Mouse (Mus musculus) megakaryocyte progenitor cell, adult 5-6 weeks (primary cell): Measurements from ENCODE around the gene Rxra. TPM values are rescaled to one million over a fixed set of nuclear protein-coding genes. Genes with fewer than 3 reads are reported as not detected.

Experiments
- ATAC-seq: replicated peaks from 2 replicates; pipeline ENCODE4 v1.8.0; 2016; ENCODE audit warnings: mild to moderate bottlenecking, moderate TSS enrichment, inconsistent platforms; ENCODE audit not compliant: poor library complexity
- total RNA-seq, 2 experiments: library from RNA; stranded (forward) in 1 of 2; stranded (reverse) in 1 of 2; fragments of 157-497, 149-512 nt in 1 of 2; fragments of 200-1000 nt in 1 of 2; gene quantifications; 2 replicates each; pipeline versions ENCODE4 v1.2.3 to v1.2.4; 2015 to 2017

The Rxra gene
- total RNA-seq, 2 experiments from 2014 or later = 1.2 to 1.9 TPM

DNA sequence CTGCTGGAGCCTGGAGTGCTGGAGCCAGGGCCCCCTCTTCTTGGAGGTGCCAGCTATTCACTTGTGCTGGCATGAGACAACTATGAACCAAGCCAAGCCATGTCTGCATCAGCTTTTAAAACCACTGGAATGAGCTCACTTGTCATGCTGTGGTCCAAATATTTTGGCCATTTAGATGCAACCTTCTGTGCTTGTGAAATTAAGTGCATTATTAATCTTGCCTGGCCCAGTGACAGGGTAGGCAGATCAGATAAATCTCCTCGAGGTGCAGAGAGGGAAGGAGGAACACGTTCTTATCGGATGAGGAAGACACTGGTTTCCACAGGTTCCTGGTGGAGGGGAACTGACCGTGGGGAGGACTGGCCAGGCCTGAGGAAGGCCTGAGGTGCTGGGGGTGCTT, 8.6 kb upstream of the Rxra start:
- no peak for ATAC-seq

DNA sequence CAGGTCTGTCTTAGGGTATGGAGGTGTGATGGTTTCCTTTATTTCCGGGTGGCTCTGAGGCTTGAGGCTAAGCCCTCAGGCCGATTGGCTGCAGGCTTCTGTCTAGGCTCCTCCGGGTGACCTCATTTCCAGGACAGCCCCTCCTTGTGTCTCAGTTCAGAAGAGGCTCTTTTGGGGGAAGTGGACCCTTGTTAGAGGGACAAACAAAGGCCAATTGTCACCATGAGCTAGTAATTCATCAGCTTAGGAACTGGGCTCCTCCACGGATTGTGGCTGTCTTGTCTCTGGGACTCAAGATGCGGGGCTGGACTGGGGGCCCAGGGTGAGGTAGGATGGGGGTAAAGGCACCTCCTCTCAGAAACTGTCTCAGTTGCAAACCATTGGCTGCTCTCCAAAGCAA, 5.5 kb upstream of the Rxra start:
- ATAC-seq = no peak

DNA sequence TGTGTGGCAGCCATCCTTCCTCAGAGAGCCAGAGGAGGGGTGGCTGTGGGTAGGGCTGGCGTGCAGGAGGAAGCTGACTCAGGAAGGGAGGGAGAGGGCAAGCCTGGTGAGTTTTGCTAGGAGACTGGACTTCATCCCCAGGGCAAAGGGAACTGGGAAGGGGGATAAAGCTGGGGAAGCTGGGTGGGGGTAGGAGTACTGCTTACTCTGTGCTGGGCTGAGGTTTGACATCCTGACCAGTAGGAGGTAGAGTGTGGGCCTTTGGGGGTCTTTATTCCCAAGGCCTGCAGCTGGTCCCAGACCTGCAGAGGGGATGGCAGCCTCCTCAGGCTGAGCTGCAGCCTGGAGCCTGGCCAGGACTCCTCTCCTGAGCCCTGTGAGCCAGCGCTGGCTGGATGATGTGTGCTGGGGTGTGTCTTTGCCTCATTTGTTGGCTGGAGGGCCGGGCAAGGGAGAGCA, 4.6 kb upstream of the Rxra start:
- ATAC-seq = no peak

DNA sequence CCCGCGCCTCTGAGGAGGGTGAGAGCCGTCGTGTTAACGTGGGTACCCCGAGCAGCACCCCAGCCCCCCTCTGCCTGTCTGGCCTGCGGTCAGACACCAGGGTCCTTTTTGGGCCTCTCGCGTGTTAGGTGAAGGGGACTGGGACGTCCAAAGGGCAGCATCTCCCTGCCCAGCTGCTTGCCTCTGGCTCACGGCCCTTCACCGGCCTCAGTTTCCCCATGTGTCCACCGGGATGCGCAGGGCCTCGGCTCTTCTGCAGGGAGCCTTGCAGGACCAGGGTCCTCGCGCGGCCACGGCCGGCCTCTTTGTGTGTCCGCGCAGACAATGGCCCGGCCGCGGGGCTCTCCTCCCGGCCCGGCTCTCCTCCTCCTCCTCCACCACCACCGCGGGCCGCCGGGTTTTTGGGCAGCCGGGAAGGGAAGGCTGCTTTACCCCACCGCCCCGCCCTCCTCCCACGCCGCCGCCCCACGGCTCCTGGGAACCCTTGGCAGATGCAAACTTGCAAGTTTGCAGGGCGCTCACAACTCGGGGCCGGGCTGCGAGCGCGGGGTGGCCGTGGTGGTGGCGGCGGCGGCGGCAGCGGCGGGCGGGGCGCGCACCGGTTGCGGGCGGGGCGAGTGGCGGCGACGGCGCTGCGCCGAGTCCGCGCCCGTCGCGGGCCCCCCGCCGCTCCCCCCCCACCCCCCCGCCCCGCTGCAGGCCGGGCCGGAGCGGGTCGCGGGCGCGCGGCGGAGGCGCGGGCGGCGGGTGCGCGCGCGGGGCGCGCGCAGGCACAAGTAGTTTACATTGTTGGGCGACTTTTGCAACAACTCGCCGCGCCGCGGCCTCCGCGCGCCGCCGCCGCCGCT, 462 bp downstream of the Rxra start:
- ATAC-seq = no peak; the same call in 1 of the 2 replicates

GRCm38 (mm10) chr2:27677411-27678310, 1.4 kb downstream of the Rxra start:
- no peak for ATAC-seq

GRCm38 (mm10) chr2:27678331-27678730, 2.1 kb downstream of the Rxra start:
- ATAC-seq = no peak

GRCm38 (mm10) chr2:27678836-27679480, 2.7 kb downstream of the Rxra start:
- ATAC-seq = no peak

DNA sequence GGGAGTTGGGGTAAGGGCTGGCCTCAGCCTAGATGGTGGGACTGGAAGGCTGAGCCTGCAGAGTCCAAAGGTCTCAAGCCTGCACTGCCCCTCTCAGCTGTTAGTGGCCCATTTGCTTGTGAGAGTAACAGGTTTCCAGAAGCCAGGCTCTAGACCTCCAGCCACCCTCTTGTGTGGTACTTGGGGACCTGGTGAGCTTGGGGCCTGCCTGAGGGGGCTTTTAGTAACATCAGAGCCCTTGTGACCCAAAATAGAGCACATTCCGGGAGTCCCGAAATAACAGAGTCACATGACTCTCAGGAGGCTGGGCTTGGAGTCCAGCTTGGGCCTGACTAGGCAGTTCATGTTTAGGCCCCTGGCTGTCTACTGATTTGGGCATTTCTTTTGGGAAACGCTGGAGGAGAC, 3.4 kb downstream of the Rxra start:
- ATAC-seq = no peak

GRCm38 (mm10) chr2:27680058-27680457, 3.8 kb downstream of the Rxra start:
- ATAC-seq = no peak

DNA sequence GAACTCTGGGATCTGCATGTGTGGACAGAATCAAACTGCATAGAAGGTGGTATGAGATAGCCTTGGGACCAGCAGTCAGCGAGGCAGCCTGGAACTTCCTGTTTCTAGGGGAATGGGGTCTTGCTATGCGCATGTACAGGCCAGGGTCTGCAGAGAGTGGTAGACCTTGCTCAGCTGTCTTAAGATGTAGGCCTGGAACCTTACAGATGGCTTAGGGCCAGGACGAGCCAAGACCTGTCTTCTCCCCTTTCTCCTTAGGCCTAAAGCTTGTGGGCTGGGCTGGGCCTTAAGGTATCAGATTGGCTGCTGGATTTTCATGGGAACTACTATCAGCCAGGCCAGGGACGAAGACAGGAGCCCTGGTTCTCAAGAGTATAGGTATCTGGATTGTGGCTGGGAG, 4.4 kb downstream of the Rxra start:
- ATAC-seq = no peak

DNA sequence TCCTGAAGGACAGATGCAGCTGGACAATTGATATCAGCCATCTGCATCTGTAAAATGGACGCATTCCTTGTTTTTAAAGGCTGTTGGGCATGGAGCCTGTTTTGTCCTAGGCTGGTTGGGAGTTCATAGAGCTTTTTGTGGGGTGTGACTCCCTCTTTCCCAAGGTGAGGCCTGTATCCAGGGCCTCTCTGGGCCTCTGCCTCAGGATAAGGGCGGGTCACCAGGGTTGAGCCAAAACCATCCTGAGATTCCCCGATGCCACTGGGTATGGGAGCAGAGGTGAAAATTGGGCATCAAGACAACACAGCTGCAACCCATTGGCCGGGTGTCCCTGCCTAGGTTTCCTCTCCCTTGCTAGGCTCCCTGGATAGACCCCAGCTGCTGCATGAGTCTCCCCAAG, 5.2 kb downstream of the Rxra start:
- no peak for ATAC-seq

GRCm38 (mm10) chr2:27682096-27682495, 5.9 kb downstream of the Rxra start:
- no peak for ATAC-seq

- no peak for ATAC-seq
Measured at GRCm38 (mm10) chr2:27684017-27684657, 7.9 kb downstream of the Rxra start.

- no peak for ATAC-seq
Measured at GRCm38 (mm10) chr2:27685917-27686316, 9.7 kb downstream of the Rxra start.

DNA sequence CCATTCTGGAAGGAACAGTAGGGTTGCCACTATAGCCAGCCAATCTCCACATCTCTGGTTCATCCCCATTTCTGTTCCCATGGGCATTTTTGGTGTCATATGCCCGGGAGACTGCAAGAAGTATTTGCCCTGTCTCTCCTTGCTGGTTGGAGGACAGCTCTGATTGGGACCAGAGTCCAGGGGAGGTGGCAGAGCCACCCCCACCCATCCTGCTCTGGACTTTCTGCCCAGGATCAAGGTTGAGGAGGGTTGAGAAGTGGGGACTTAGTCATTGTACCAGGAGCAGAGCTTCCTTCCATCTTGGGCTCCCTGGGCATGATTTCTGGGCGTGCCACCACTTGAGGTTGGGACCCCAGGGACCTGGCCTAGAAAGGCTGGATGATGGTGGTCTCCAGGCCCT, 10.1 kb downstream of the Rxra start:
- no peak for ATAC-seq

DNA sequence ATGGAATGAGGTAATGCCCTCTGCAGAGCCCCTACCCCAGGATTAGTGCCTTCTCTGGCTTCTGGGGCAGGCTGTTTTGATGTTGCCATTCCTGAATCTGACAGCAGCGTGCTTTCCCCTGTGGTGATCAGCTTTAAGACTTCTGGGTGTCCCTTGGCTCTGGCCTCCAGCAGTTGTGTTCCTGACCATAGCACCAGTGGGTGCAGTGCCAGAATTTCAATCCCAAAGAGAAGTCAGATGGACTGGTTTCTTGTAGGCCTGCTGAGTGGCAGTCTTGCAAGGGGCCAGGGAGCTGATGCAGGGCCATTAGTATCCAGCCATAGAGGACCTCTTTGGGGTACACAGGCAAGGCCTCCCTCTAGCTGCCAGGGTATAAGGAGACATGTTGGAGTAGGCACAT, 10.8 kb downstream of the Rxra start:
- ATAC-seq = no peak

GRCm38 (mm10) chr2:27687973-27688372, 11.7 kb downstream of the Rxra start:
- no peak for ATAC-seq

DNA sequence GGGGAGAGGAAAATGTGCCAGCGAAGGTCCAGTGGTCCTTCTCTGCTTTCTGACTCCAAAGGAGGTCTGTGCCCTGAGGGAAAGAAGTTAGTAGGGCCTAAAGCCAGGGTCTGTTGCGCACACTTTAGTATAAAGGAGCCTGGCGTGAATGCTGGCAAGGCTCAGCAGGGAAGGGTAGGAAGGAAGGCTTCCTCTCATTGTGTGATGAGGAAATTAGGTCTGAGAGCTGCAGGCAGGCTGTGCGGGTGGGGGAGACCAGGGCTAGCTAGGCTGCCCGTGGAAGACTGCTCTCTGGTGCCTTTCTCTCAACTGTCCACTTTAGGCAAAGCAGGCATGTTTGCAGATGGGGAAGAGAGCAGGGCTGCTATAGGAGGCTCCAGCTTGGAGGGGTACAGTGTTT, 14.5 kb downstream of the Rxra start:
- no peak for ATAC-seq

- ATAC-seq = no peak
Measured at GRCm38 (mm10) chr2:27691139-27691720, 15.0 kb downstream of the Rxra start.

DNA sequence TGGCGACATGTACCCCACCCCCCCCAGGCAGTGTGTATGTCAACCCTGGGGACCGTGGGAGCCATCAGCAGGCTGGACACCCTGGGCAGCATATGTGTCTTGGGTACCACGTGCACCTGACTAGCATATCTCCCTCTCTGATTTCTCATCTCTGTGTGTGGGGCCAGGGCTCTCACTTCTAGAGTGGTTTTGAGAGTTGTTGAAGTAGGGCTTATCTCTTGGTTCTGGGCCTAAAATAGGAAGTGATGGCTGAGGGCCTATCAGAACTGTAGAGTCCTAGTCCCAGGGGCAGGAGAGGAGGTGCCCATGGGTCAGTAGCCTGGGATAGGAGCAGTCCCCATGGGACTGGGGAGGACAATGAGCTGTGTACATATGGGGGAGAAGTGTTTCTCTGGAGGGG, 16.4 kb downstream of the Rxra start:
- ATAC-seq = peak; percentile 19
